Mouse (Mus musculus): ENCODE measurements around the gene Pik3r5. TPM values are rescaled to one million over a fixed set of nuclear protein-coding genes. Genes with fewer than 3 reads are reported as not detected.
A peak's percentile ranks its signal among the peaks of the same experiment; 100 is the strongest.

The Pik3r5 gene
- polyA plus RNA-seq, 1 experiment from 2014 or later: 0.81 TPM

DNA sequence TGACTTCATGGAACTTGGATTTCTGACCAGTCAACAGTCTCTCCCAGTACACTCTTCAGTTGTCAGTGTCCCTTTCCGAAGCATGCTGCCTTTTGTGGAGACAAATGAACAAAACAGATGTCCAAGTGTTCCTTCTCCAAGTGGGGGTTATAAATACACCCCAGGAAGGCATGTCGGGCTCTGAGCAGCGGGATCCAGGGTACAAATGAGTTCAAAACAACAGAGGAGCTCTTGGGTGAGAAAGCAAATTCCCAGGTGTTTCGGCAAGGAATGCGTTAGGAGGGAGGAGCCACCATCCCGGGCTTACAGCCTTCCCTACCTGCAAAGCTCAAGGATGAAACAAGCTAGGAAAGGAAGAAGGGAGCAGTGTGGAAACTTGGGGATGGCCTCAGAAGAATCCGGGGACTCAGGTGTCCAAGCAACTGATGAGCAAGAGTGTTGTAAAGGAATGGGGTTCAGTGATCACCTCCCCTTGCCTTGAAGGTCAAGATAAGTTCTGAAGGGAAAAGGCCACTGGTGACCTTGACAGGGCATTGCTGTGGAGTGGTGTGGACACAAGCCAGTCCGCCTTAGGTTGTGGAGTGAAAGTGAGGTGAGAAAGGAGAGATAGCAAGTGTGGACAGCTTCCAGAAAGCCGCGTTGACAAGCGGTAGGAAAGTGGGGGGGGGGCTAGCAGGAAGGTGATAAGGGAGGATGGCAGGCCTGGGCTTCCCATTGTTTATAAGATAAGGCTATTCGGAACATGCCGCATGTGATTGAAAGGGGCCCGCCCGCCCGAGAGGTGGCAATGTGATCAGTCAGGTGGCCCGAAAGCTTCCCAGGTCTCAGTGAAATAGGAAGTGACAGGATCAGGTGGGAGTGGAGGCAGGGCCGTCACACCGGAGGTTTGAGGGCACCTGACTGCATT is 41.3 kb upstream of the Pik3r5 start:
- no peak overlapping the region for H3K9ac ChIP-seq
- H3K27me3 ChIP-seq: peaks cover 96% of the 10 kb centered on the region
- H3K4me1 ChIP-seq: peaks cover 37% of the 10 kb centered on the region
- H3K36me3 ChIP-seq: no peaks in the 10 kb centered on the region
- no peak for ATAC-seq (ENCODE audit: low FRiP score)
- no peak overlapping the region for H3K27ac ChIP-seq
- no peak overlapping the region for H3K4me3 ChIP-seq
- no peak overlapping the region for H3K4me2 ChIP-seq (replicated peaks)
- WGBS: 7% methylated on average over 19 of the region's 19 CpGs
- no peaks in the 10 kb centered on the region for H3K9me3 ChIP-seq (replicated peaks)

DNA sequence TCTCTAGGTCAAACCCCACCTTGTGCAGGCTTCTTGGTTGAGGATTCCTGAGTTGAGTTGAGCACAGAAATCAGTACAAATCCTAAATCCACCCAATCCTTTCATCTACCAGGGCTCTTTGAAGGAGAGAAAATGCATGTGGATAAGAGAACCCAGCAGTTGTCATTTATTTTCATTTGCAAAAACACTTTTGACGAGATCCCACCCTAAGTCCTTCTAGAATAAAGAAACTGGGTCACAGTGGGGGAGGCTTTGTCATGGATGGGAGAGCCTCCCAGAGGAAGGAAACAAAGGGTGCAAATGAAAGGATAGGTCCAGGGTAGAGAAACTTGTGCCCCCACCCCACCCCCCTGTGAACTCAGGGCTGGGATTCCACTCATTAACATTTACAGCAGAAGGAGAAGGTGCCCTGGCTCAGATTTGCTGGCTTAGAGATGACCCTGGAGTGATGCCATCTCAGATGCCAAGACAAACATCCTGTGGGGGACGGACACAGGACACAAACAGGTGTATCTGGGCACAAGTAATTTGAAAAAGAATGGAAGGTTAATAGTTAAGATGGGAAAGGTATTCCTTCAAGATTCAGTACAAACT is 37.9 kb upstream of the Pik3r5 start:
- Histone ChIP-seq H3K4me2 (replicated peaks) (no peak overlapping the region), H3K4me3 (no peak overlapping the region), H3K27me3 (peaks cover 96% of the 10 kb centered on the region), H3K9me3 (replicated peaks) (no peaks in the 10 kb centered on the region), H3K36me3 (no peaks in the 10 kb centered on the region), H3K27ac (no peak overlapping the region), H3K4me1 (peaks cover 17% of the 10 kb centered on the region), H3K9ac (no peak overlapping the region)
- ATAC-seq (ENCODE audit: low FRiP score): no peak
- 39% methylated on average over 2 of the region's 2 CpGs for WGBS

DNA sequence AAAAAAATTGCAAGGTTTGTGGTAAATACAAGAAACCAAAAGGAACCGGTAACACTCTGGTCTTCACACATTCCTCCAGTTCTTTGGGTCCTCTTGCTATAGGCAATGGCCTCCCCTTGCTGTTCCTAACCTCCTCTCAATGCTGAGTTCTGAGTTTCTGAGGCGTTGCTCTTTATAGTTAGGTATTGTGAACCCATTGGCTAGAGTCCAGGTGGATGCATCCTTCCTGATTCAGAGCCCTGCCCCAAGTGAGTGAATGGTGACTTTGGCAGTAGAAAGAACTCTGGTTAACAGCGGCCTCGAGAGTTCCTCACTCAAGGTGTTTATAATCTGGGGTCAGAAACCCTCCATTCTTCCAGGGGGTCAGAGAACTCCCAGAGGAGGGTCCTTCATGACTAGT is 37.2 kb upstream of the Pik3r5 start:
- Histone ChIP-seq H3K36me3 (no peaks in the 10 kb centered on the region), H3K4me2 (replicated peaks) (no peak overlapping the region), H3K27me3 (peaks cover 92% of the 10 kb centered on the region), H3K27ac (no peak overlapping the region), H3K9me3 (replicated peaks) (no peaks in the 10 kb centered on the region), H3K4me1 (peaks cover 18% of the 10 kb centered on the region), H3K4me3 (no peak overlapping the region), H3K9ac (no peak overlapping the region)
- ATAC-seq (ENCODE audit: low FRiP score): no peak
- 47% methylated on average over 4 of the region's 4 CpGs for WGBS

DNA sequence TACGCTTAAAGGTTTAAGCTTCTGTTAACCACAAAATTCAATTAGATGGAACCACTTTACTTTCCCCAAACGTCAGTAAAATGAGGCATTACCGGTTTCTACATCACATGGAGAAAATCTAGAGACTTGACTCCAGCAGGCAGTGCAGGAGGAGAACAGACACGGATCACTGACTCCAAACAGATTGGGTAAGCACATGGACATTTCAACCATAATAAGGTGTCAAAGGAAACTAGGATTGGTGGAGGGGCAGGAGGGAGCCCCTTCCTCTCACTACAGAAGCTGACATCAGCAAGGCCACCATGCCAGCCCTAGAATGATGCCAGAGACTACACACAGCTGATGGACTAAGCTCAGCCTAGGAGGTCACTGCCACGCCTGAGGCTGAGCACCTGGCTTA is 36.4 kb upstream of the Pik3r5 start:
- Histone ChIP-seq H3K9me3 (replicated peaks) (no peaks in the 10 kb centered on the region), H3K36me3 (no peaks in the 10 kb centered on the region)

DNA sequence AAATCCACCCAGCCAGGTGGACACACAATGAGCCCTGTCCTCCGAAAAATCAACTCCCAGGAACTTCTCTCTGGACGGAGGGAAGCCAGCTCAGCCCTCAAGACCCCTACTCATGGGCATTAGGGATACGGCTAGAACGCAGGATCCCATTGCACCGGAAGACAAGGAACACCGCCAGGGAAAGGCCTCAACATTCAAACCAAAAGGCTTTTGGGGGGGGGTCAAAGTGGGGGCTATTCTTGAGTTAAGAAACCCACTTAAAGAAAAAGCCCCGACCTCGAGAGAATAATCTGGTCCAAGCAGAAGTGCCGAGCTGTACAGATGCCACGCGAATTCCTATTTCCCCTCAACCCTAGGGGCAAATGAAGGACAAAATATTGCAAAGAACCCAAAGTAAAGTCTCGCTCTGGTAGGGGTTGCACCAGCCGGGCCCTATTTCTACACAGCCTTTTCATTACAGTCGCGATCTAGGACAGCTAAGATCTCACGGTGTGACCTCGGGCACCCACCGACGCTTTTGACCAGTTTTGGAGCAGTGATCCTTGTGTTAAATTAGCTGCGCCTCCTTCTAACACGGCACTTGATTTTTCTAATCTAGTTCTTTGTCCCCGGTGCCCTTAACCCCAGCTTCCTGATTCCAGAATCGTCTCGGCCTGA is 32.9 kb upstream of the Pik3r5 start:
- 5% methylated on average over 24 of the region's 24 CpGs for WGBS
- Histone ChIP-seq H3K9me3 (replicated peaks) (no peaks in the 10 kb centered on the region), H3K27ac (peak overlapping the region; percentile 71), H3K9ac (0 out of 2 replicates have a peak overlapping the region, but pooled peaks have one; percentile 65), H3K4me1 (peaks cover 21% of the 10 kb centered on the region), H3K4me2 (replicated peaks) (peak overlapping the region; percentile 97), H3K27me3 (peaks cover 87% of the 10 kb centered on the region), H3K4me3 (peak overlapping the region; percentile 46), H3K36me3 (no peaks in the 10 kb centered on the region)
- no peak for ATAC-seq (ENCODE audit: low FRiP score)

More for the DNA sequence above, 36.4 kb upstream of the Pik3r5 start:
- Histone ChIP-seq H3K4me3 (no peak overlapping the region), H3K4me2 (replicated peaks) (no peak overlapping the region), H3K27me3 (peaks cover 92% of the 10 kb centered on the region), H3K4me1 (peaks cover 23% of the 10 kb centered on the region), H3K9ac (no peak overlapping the region), H3K27ac (no peak overlapping the region)
- WGBS: 58% methylated on average over 5 of the region's 5 CpGs
- ATAC-seq (ENCODE audit: low FRiP score): no peak

DNA sequence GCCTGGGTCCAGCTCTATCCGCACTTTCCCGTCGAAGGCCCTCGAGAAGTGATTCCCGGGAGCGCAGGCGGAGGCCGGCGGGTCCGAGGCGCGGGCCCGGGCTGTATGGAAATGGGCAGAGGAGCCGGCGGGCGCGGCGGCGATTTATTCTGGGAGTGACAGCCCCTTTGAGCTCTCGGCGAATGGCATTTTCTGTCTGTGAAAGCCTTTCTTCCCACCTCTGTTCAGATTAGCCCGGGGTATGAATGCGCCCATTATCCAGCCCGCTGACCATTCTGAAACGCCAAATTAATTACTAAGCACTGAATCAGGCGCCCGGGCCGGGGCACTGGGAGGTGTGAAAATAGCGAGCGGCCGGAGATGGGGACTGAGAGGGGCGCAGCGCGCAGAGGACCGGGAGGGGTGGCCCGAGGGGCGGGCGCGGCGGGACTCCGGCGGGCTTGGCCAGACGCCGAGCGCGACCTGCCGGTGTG is 32.3 kb upstream of the Pik3r5 start:
- H3K9me3 ChIP-seq (replicated peaks): no peaks in the 10 kb centered on the region
- peak overlapping the region; percentile 65 for H3K9ac ChIP-seq
- peaks cover 82% of the 10 kb centered on the region for H3K27me3 ChIP-seq
- no peaks in the 10 kb centered on the region for H3K36me3 ChIP-seq
- peaks cover 21% of the 10 kb centered on the region for H3K4me1 ChIP-seq
- WGBS: under 1% methylated on average over 45 of the region's 47 CpGs
- H3K4me2 ChIP-seq (replicated peaks): peak overlapping the region; percentile 97
- peak; percentile 88 for ATAC-seq (ENCODE audit: low FRiP score)
- H3K4me3 ChIP-seq: peak overlapping the region; percentile 46
- peak overlapping the region; percentile 71 for H3K27ac ChIP-seq

DNA sequence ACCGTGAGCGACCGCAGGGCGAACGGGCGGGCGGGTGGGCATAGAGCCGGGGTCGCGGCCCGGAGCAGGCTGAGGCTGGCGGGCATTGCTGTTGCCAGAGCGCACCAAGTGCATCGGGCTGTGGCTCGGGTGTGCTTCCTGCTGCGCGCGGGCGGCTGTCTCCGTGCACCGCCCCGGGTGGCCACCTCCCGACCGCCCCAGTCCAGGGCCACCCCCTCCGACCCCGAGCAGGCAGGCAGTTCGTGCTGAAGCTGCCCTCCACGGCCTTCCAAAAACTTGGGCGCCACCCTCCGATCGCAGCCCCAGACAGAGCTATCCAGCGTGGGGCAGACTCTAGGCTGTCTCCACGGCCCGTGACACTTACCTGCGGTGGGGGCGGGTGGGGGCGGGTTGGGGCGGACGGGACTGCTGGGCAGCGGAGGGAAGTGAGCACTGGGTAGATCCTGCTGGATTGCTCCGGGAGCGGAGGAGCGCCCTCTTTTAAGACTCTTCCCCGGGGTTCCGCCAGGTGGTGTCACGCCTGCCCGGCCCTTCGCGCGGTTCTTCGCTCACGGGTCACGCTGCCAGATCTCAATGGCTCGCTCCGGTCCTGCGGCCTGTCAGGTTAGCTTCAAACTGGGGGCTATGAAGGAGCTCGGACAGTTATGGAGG is 31.8 kb upstream of the Pik3r5 start:
- Histone ChIP-seq H3K27ac (peak overlapping the region; percentile 71), H3K4me1 (peaks cover 21% of the 10 kb centered on the region), H3K36me3 (no peaks in the 10 kb centered on the region), H3K9ac (peak overlapping the region; percentile 65), H3K4me3 (peak overlapping the region; percentile 46), H3K4me2 (replicated peaks) (peak overlapping the region; percentile 97), H3K27me3 (peaks cover 76% of the 10 kb centered on the region), H3K9me3 (replicated peaks) (no peaks in the 10 kb centered on the region)
- no peak; the same call in 1 of the 2 replicates for ATAC-seq (ENCODE audit: low FRiP score)
- under 1% methylated on average over 42 of the region's 57 CpGs for WGBS

DNA sequence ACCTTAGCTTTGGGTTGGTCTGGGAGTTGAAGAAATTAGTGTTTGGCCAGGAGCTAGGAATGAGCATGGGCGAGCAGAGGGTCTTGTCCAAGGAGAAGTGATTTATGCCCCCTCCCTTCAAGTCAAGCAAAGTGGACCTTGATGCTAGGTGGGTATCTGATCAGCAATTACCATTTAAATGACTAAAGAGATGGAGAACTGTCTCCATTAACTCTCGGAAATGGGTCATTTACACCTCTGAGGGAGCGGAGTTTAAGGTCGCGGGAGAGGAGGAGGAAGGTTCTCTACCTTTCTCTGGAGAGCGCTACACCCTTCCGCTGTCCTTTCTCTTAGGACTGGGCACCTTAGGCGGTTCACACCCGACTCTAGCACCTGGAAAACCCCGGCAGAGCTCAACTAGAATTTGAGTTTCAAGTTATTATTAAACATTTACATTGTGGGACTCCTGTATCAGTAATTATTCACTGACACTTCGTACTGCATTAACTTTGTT is 31.1 kb upstream of the Pik3r5 start, which contains the start of gene Ntn1:
TSS of gene Ntn1 (minus strand) at position 97 of the 493 bp plus-strand sequence.
- no peak for ATAC-seq (ENCODE audit: low FRiP score)
- peaks cover 21% of the 10 kb centered on the region for H3K4me1 ChIP-seq

DNA sequence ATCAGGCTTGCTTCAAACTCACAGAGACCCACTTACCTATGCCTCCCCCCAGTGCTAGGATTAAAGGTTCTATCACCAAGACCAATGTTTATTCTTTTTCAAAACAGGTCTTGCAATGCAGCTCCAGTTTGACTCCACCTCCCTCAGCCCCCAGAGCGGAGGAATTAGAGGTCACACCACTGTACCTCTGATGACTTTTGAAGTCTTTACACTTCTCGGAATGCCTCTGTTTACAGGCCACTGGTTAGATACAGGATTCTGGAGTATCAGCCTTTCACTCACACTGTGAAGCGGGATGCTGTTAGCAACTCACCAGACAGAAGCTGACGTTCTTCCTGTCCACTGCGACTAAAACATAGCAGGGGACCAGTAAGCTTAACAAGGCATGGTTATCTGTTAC is 30.5 kb upstream of the Pik3r5 start:
- Histone ChIP-seq H3K9ac (no peak overlapping the region), H3K4me3 (no peak overlapping the region), H3K36me3 (no peaks in the 10 kb centered on the region), H3K4me1 (peaks cover 21% of the 10 kb centered on the region), H3K4me2 (replicated peaks) (no peak overlapping the region), H3K27ac (no peak overlapping the region), H3K27me3 (peaks cover 74% of the 10 kb centered on the region), H3K9me3 (replicated peaks) (no peaks in the 10 kb centered on the region)
- 27% methylated on average over 5 of the region's 5 CpGs for WGBS
- no peak for ATAC-seq (ENCODE audit: low FRiP score)

More for the DNA sequence above, 31.1 kb upstream of the Pik3r5 start, which contains the start of gene Ntn1:
- peak within 1 kb of the TSS; percentile 97 for H3K4me2 ChIP-seq (replicated peaks)
- H3K27ac ChIP-seq: peak within 1 kb of the TSS; percentile 71
- no peaks in the 10 kb centered on the region for H3K36me3 ChIP-seq
- 2% methylated on average over 11 of the region's 11 CpGs for WGBS
- peak within 1 kb of the TSS; percentile 65 for H3K9ac ChIP-seq
- no peaks in the 10 kb centered on the region for H3K9me3 ChIP-seq (replicated peaks)
- peaks cover 74% of the 10 kb centered on the region for H3K27me3 ChIP-seq
- peak within 1 kb of the TSS; percentile 46 for H3K4me3 ChIP-seq

DNA sequence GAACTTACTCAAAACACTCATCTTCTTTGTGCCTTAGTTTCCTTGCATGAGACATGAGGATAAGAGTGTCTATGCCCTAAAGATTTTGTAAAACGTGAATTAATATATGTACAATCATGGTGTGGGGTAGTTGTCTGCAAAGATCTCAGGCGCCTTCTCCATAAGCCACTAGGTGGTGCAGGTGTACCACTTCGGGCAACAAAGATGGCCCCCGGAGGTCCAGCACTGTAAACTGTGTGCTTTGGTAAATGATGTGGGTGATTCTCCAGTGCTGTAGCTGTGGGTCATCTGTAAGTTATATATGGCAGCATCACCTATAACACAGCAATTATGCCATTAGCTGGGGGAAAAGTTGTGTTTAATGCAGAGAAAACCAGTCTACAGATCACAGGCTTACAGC is 27.7 kb upstream of the Pik3r5 start:
- Histone ChIP-seq H3K4me2 (replicated peaks) (no peak overlapping the region), H3K4me1 (peaks cover 16% of the 10 kb centered on the region), H3K4me3 (no peak overlapping the region), H3K27me3 (peaks cover 56% of the 10 kb centered on the region), H3K9me3 (replicated peaks) (no peaks in the 10 kb centered on the region), H3K27ac (no peak overlapping the region), H3K36me3 (no peaks in the 10 kb centered on the region), H3K9ac (no peak overlapping the region)
- 62% methylated on average over 4 of the region's 4 CpGs for WGBS
- ATAC-seq (ENCODE audit: low FRiP score): no peak

DNA sequence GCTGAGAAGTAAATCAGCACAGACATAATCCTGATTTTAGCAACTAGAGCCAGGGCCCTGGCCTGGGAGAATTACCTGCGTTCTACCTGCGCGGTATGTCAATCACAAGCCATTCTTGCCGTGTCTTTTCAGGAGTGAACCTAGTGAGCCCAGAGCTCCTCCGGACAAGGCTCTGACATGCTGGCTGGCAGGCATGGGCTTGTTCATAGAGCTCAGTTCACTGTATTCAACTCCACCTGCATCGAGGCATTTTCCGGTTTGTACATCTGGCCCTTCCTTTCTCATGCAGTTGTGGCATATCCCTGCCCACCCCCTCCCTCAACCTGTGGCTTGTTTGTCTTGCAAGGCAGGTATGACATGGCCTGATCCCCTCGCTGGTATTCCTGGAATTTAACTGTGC is 26.3 kb upstream of the Pik3r5 start:
- H3K4me3 ChIP-seq: no peak overlapping the region
- no peak overlapping the region for H3K27ac ChIP-seq
- no peak for ATAC-seq (ENCODE audit: low FRiP score)
- H3K9me3 ChIP-seq (replicated peaks): no peaks in the 10 kb centered on the region
- H3K9ac ChIP-seq: no peak overlapping the region
- H3K27me3 ChIP-seq: peaks cover 46% of the 10 kb centered on the region
- H3K36me3 ChIP-seq: no peaks in the 10 kb centered on the region
- WGBS: 90% methylated on average over 8 of the region's 8 CpGs
- peaks cover 3% of the 10 kb centered on the region for H3K4me1 ChIP-seq
- H3K4me2 ChIP-seq (replicated peaks): no peak overlapping the region

Measured in hindbrain, embryonic 12.5 days (tissue).